Mouse (Mus musculus) embryo, embryonic 11 days (tissue): ENCODE results near the gene Rufy3.

ENCODE experiments used
- DNase-seq: peaks from one replicate; pipeline ENCODE4 v3.0.0-alpha.2; 2015

Gene Rufy3

GRCm38 (mm10) chr5:88629987-88630386 is 65.1 kb downstream of the Rufy3 start:
- no peak for DNase-seq

DNA sequence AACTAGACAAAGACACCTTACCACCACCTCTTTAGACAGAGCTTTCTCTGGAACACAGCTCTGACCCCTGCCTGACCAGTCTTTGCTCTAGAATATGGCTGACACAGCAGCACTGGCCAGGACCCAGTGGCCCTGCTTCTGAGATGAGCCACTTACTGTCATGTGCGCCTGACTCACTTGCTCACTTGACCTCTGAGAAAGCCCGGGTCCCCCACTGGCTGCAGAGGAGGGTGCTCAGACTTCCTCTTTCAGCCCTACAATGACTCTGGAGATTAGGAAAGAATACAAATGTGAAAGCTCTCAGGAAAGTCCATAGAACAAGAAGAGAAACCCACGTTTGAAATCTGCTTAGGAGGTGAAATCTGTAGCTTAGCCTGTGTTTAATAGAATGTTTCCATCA is 66.0 kb downstream of the Rufy3 start:
- DNase-seq, result no peak

DNA sequence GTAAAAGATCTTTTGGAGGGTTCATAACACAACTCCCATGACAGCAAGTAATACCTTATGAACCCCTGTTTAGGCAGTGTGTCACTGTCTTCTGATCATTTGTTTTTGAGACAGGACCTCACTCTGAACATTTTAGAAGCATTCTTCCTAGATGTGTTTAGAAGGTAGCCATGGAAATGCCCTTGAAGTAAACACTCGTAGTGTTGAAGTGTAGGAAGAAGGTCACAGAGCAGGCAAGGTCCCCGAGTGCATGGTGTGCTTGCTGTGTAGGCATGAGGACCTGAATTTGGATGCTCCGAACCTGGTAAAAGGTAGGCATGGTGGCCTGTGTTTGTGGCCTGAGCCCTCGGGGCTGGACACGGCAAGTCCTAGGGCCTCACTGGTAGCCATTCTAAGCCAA is 66.7 kb downstream of the Rufy3 start:
- DNase-seq, result no peak

- no peak for DNase-seq
Measured at GRCm38 (mm10) chr5:88632463-88632862, 67.6 kb downstream of the Rufy3 start.

GRCm38 (mm10) chr5:88634076-88634475 is 69.2 kb downstream of the Rufy3 start:
- no peak for DNase-seq

- DNase-seq, result no peak
Measured at GRCm38 (mm10) chr5:88642786-88643185, 77.9 kb downstream of the Rufy3 start.

- no peak for DNase-seq
Measured at GRCm38 (mm10) chr5:88643491-88643890, 78.7 kb downstream of the Rufy3 start.

DNA sequence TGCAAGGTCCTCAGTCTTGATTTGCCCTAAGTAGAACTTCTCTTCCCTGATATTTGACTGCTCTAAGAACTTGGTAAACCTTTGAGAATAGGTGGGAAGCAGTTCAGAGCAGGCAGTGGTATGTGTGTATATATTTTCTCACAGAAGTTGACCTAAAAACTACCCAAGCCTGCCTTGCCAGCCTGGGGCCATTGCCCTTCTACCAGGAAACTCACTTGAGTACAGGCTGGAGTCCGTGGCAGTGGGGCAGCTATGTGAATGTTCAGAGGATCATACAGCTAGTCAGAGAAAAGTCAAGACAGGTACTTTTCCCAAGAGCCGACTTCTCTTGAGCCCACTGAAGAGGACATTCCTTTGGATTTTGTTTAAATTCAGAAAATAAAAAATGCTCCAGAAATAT is 80.1 kb downstream of the Rufy3 start:
- DNase-seq, result no peak

DNA sequence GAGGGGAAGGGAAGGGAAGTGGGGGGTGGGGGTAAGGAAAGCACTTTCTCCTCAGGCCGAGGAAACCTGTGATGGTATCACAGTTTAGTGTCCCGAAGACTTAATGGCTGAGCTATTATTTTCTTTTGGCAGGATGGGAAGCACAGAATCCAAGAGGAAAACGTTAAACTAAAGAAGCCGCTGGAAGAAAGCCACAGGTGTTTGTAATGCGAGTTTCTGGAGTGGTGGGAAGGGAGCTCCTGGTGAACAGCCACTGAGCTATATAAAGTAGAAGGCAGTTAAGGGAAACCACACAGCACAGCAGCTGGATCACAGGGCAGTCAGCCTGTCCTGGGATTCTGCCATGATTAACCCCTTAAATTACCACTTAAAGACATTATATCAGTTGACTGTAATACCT is 80.6 kb downstream of the Rufy3 start:
- DNase-seq, result no peak

GRCm38 (mm10) chr5:88649250-88650173 is 84.7 kb downstream of the Rufy3 start:
- DNase-seq, result no peak

GRCm38 (mm10) chr5:88652589-88652988 is 87.7 kb downstream of the Rufy3 start:
- DNase-seq, result no peak

- no peak for DNase-seq
Measured at GRCm38 (mm10) chr5:88657868-88658267, 93.0 kb downstream of the Rufy3 start.

GRCm38 (mm10) chr5:88663151-88663550 is 98.3 kb downstream of the Rufy3 start:
- DNase-seq, result no peak

DNA sequence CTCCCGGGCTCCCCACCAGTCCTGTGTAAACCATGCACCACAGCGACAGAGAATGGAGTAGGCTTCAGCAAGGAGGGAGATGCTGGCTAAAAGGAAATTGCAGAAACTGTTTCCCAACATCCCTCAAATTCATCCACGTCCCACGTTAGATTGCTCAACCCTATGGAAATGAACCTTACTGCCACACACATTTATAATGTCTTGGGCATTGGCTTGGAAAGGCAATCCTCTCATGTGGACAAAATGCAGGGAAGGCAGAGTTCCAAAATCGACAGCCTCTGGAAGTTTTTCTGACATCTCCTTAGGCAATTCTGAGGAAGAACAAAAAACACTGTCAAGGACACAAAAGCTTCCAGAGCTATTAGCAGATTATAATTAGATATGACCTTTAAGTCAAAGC is 99.0 kb downstream of the Rufy3 start:
- no peak for DNase-seq

- peak; percentile 62 for DNase-seq
Measured at GRCm38 (mm10) chr5:88674703-88675442, 110.0 kb downstream of the Rufy3 start.

DNA sequence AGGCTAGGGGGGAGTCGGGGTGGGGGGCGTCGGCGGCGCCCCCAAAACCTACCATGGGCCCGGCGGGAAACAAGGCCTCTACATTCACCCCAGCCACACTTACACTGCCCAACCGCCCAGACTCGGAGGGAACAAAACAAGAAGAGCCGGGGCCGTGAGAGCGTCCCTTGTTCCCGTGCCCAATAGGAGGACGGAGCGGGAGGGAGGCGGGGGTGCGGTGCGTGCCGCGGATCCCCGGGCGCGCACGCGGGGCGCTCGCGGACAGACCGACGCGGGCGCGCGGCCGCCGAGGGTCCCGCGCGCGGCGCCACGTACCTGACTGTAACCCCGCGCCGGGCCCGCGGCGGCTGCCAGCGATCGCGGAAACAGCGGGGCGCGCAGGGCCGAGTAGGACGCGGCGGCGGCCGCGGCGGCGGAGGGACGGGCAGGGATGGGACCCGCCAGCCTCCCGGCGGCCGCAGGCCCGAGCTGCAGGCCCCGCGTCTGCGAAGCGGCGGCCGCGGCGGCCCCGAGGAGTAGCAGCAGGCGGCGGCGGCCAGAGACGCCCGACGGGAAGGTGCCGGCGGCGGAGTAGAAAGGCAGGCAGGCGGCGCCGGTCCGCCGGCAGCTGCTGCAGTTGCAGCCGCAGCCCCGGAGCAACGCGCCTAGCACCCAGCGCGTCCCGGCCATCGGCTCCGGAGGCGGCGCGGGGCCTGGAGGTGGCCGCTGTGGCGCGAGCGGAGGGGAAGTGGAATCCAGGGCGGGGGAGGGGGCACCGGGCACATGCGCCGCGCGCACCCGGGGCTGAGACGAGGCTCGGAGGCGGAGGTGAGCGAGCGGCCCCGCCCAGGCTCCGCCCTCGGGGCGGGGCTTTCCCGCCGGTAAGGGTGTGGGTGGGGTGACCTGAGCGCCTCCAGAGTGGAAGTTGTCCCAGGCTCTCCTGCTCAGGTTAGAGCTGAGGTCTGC is 110.9 kb downstream of the Rufy3 start, which contains the start of gene Grsf1:
Gene Grsf1, minus strand, starts transcription at position 729 of the 945 bp plus-strand sequence.
- peak; percentile 96 for DNase-seq

- no peak for DNase-seq
Measured at GRCm38 (mm10) chr5:88678929-88679328, 114.1 kb downstream of the Rufy3 start.

GRCm38 (mm10) chr5:88679341-88679740 is 114.5 kb downstream of the Rufy3 start:
- DNase-seq, result no peak

DNA sequence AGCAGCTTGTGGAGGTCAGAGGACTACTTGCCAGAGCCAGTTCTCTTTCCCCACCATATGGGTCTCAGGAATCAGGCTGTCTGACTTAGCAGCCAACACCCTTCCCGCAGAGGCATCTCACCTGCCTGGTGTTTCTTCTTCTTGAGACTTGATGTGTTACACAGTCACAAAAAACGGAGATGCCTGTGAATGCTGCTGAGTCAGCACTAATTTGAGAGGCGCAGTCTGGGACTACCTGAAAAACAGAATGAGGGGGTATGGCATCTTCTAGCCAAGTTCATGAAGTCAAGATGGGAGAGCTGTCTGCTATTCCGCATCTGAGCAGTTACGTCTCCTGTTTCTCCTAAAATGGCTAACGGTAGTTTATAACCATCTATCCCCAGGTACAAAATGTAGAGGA is 115.7 kb downstream of the Rufy3 start:
- no peak for DNase-seq

GRCm38 (mm10) chr5:88683706-88684105 is 118.9 kb downstream of the Rufy3 start:
- no peak for DNase-seq

GRCm38 (mm10) chr5:88684226-88684625 is 119.4 kb downstream of the Rufy3 start:
- no peak for DNase-seq

DNA sequence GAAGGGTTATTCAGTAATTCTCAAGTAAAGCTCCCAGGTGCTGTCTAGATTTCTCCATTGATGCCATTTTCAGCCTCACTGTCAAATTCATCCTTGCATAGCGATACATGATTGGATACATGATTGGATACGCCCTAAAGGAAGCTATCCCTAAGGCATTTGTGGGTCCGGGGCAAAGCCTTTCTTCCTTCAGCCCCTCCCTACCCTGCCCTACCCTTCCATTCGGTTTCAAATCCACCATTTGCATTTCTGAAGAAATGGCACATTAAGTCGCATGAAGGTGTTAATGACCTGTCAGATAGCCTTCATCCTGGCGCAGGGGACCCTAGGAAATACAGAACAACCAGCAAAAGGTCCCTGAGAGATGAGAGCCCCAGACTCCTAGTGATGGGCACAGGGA is 120.5 kb downstream of the Rufy3 start:
- DNase-seq, result no peak
